Mouse (Mus musculus): ENCODE measurements around the gene Syncrip. TPM values are rescaled to one million over a fixed set of nuclear protein-coding genes. Genes with fewer than 3 reads are reported as not detected.

Syncrip gene
- polyA plus RNA-seq, 1 experiment = 12.4 TPM

DNA sequence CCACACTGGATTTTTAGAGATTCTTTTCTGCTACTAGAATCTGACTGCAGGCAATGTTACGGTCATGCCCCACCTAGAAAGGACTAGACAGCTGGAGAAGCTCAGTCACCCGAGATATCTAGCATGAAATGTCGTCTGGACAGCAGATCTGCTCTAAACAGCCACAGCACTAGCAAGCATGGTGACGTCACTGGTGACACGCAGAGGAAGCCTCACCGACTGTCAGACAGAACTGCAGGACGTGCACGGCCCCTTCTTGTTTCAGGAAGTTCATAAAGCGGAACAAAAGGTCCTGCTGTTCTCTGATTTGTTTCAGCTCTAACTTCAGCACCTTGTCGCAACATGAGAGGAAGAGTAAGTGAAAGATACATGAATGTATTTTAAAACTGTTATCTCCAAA lies 78.3 kb downstream of the Syncrip start:
- no peaks in the 10 kb centered on the region for H3K4me1 ChIP-seq (replicated peaks; ENCODE audit: control insufficient read depth, insufficient read depth, low read length)
- DNase-seq = peak; percentile 32
- H3K4me3 ChIP-seq (ENCODE audit: control insufficient read depth, insufficient read depth, low read length) = no peak overlapping the region
- no peak overlapping the region for H3K27ac ChIP-seq (ENCODE audit: control insufficient read depth, insufficient read depth, low read length)
- WGBS = 38% methylated on average over 10 of the region's 10 CpGs
- no peak for TF ChIP-seq POLR2A (IDR thresholded peaks at IDR 0.05; ENCODE audit: control insufficient read depth, extremely low read depth, insufficient read depth, low read length, poor library complexity)
- no peak for TF ChIP-seq CTCF (IDR thresholded peaks at IDR 0.05; ENCODE audit: borderline replicate concordance, control insufficient read depth, extremely low read depth, insufficient read depth, low read length, poor library complexity)
- no peaks in the 10 kb centered on the region for H3K27me3 ChIP-seq (ENCODE audit: control insufficient read depth, insufficient read depth, low read length)
- H3K36me3 ChIP-seq (ENCODE audit: control insufficient read depth, insufficient read depth, low read length) = no peaks in the 10 kb centered on the region

GRCm38 (mm10) chr9:88398461-88398860 lies 83.9 kb downstream of the Syncrip start:
- H3K36me3 ChIP-seq (ENCODE audit: control insufficient read depth, insufficient read depth, low read length) = no peaks in the 10 kb centered on the region
- H3K4me3 ChIP-seq (ENCODE audit: control insufficient read depth, insufficient read depth, low read length) = no peak overlapping the region
- 66% methylated on average over 1 of the region's 1 CpGs for WGBS
- H3K27me3 ChIP-seq (ENCODE audit: control insufficient read depth, insufficient read depth, low read length) = no peaks in the 10 kb centered on the region
- no peak for DNase-seq
- TF ChIP-seq CTCF (IDR thresholded peaks at IDR 0.05; ENCODE audit: borderline replicate concordance, control insufficient read depth, extremely low read depth, insufficient read depth, low read length, poor library complexity) = no peak
- TF ChIP-seq POLR2A (IDR thresholded peaks at IDR 0.05; ENCODE audit: control insufficient read depth, extremely low read depth, insufficient read depth, low read length, poor library complexity) = no peak
- H3K27ac ChIP-seq (ENCODE audit: control insufficient read depth, insufficient read depth, low read length) = no peak overlapping the region
- H3K4me1 ChIP-seq (replicated peaks; ENCODE audit: control insufficient read depth, insufficient read depth, low read length) = no peaks in the 10 kb centered on the region

Other genes with a start within 250 kb of the Syncrip start
- 1.7 and 1.9 TPM in 2 replicates for gene Nt5e, start 155.4 kb downstream of the Syncrip start, polyA plus RNA-seq (2012; rRNA removed)
- gene Snx14, start 43.6 kb downstream of the Syncrip start, polyA plus RNA-seq (2012; rRNA removed) = 10.3 and 10.6 TPM in 2 replicates
- 1.1 and 1.3 TPM in 2 replicates for gene Gm20537, start 26.0 kb downstream of the Syncrip start, polyA plus RNA-seq (2012; rRNA removed)
- 6.3 and 8.6 TPM in 2 replicates for gene Zfp949, start 65.4 kb upstream of the Syncrip start, polyA plus RNA-seq (2012; rRNA removed)
- gene Trim43a, start 98.3 kb upstream of the Syncrip start, polyA plus RNA-seq (2012; rRNA removed) = 0.06 and 0.11 TPM in 2 replicates
- 14.7 and 15.2 TPM in 2 replicates for gene Mthfsl, start 237.7 kb upstream of the Syncrip start, polyA plus RNA-seq (2012; rRNA removed)
- gene Bcl2a1d, start 249.3 kb upstream of the Syncrip start, polyA plus RNA-seq (2012; rRNA removed) = 8.5 and 13.2 TPM in 2 replicates